Mouse (Mus musculus) ES-E14 (cell line): Measurements from ENCODE around the gene Klhl20.

Experiments used
- HCFC1 ChIP-seq: IDR thresholded peaks from 2 replicates; pipeline ENCODE4 v1.6.1; 2012; ENCODE audit warnings: low read length, inconsistent platforms, borderline replicate concordance; ENCODE audit not compliant: insufficient read depth
- MAFK ChIP-seq: IDR thresholded peaks from 2 replicates; pipeline ENCODE4 v1.6.1; 2014; ENCODE audit warnings: mild to moderate bottlenecking, low read depth, low read length, inconsistent platforms; ENCODE audit not compliant: insufficient read depth
- ZC3H11A ChIP-seq: IDR thresholded peaks from 2 replicates; pipeline ENCODE4 v1.6.1; 2012; ENCODE audit warnings: low read depth, mild to moderate bottlenecking, inconsistent platforms, low read length, borderline replicate concordance
- ZNF384 ChIP-seq: IDR thresholded peaks from 2 replicates; pipeline ENCODE4 v1.6.1; 2012; ENCODE audit warnings: low read depth, low read length, inconsistent platforms

- 0 out of 2 replicates have a peak, but pooled peaks have one; percentile 60 for TF ChIP-seq MAFK
- TF ChIP-seq ZNF384: no peak
- TF ChIP-seq HCFC1: no peak
- peak; percentile 27; the same call in 1 of the 2 replicates for TF ChIP-seq ZC3H11A
Measured at GRCm38 (mm10) chr1:161180674-161181073, 49.4 kb upstream of the Klhl20 start.
